Mouse (Mus musculus) liver, embryonic 14.5 days (tissue): ENCODE measurements around the gene Ly6g5c.

ENCODE experiments used
- CTCF ChIP-seq: IDR thresholded peaks from 2 replicates; pipeline ENCODE4 v1.5.1; 2016; ENCODE audit warnings: antibody characterized with exemption, low read depth, control low read depth
- EP300 ChIP-seq: IDR thresholded peaks from 2 replicates; pipeline ENCODE4 v1.6.1; 2016; ENCODE audit warnings: antibody characterized with exemption, low read depth

DNA sequence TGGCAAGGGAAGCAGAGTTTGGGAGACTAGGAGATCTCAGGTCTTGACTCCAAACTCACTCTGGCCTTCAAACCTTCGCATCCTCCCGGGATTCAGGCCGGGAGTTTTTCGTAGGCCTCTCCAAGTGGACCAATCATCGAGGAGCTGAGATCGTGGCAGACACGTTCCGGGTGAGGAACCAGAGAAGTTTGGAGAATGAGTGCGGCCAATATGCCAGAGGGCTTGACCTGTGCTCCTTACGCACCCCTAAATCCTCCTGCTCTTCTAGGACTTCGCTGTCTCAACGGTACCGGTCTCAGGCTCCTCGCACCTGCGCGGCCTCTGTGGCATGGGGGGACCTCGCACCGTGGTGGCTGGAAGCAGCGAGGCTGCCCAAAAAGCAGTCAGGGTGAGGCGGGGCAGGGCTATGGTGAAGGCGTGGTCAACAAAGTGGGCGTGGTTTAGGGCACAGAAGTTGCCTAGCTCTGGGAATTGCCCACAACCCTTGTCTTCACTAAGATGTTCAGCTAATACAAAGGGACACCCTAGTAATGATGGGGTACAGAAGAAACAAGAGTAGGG lies 47.3 kb upstream of the Ly6g5c start:
- no peak for TF ChIP-seq EP300
- TF ChIP-seq CTCF, result no peak
